Mouse (Mus musculus): ENCODE measurements around the gene Nckap1. TPM values are rescaled to one million over a fixed set of nuclear protein-coding genes. Genes with fewer than 3 reads are reported as not detected.
"Not testable (repeated sequence)": the region's sequence is repeated elsewhere in the genome, so short reads cannot be mapped to it uniquely, and the experiment has no call there.

Nckap1 gene
- total and polyA plus RNA-seq, 2 experiments from 2014 or later, result 34.5 to 90.0 TPM

DNA sequence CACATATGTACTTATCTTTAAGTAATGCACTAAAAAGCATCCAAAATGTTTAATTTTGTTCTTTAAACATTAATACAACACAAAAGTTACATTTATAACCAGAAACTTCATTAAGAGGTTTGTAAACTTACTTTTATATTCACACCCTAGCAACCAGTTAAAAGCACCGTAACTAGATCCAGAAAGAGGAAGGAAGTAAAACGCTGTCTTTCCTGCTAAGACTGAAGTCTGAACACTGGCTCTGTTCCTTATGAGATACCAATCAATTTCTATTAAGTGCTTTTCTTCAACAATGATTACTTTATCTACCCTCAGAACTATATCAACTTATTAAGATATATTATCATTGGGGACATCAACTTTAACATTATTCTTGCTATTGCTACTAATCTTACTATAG lies 44.6 kb downstream of the Nckap1 start:
- H3K4me1 ChIP-seq (ENCODE audit: control insufficient read depth, insufficient read depth), result no peaks in the 10 kb centered on the region
- DNase-seq (ENCODE audit: low spot score) (no peak), ATAC-seq (ENCODE audit: insufficient read depth, low read depth) (no peak)
- no peak for TF ChIP-seq EP300 (IDR thresholded peaks at IDR 0.05; ENCODE audit: low read depth)
- no peaks in the 10 kb centered on the region for H3K9me3 ChIP-seq (replicated peaks; ENCODE audit: control insufficient read depth, low read length)
- H3K36me3 ChIP-seq (replicated peaks; ENCODE audit: control insufficient read depth, insufficient read depth, low read length), result peaks cover 71% of the 10 kb centered on the region
- H3K27ac ChIP-seq (ENCODE audit: low read depth), result no peak overlapping the region
- H3K9ac ChIP-seq (replicated peaks; ENCODE audit: low read depth, low read length), result no peak overlapping the region
- no peak overlapping the region for H3K4me2 ChIP-seq (ENCODE audit: low read depth, low read length)
- WGBS, result 70% methylated on average over 2 of the region's 2 CpGs
- no peak overlapping the region for H3K4me3 ChIP-seq (ENCODE audit: low read depth, low read length)
- no peaks in the 10 kb centered on the region for H3K27me3 ChIP-seq (ENCODE audit: control insufficient read depth, insufficient read depth, low read length)

DNA sequence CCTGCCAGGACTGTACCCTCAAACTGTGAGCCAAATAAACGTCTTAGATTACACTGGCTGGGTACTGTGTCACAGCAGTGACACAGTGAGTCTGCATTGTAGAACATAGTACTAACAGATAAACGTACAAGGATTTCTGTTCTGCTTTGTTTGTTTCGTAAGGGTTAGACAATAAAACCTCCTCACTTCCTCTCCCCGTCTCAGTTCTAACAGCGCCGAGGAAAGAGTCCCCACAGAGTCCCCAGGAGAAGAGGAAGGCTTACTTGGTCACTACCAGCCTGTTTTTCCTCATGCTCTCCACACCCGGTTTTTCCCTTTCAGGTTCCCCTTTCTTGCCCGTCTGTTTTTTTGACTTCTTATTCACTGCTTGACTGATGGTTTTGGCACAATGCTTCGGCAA lies 56.9 kb downstream of the Nckap1 start:
- H3K9me3 ChIP-seq (replicated peaks; ENCODE audit: control insufficient read depth, low read length), result 0 out of 2 replicates have a peak, but pooled peaks cover 5% of the 10 kb centered on the region
- H3K9ac ChIP-seq (replicated peaks; ENCODE audit: low read depth, low read length), result no peak overlapping the region
- no peak overlapping the region for H3K4me2 ChIP-seq (ENCODE audit: low read depth, low read length)
- no peaks in the 10 kb centered on the region for H3K4me1 ChIP-seq (ENCODE audit: control insufficient read depth, insufficient read depth)
- no peak overlapping the region for H3K4me3 ChIP-seq (ENCODE audit: low read depth, low read length)
- H3K36me3 ChIP-seq (replicated peaks; ENCODE audit: control insufficient read depth, insufficient read depth, low read length), result peaks cover 65% of the 10 kb centered on the region
- DNase-seq (ENCODE audit: low spot score) (no peak), ATAC-seq (ENCODE audit: insufficient read depth, low read depth) (no peak)
- WGBS, result 92% methylated on average over 9 of the region's 9 CpGs
- H3K27me3 ChIP-seq (ENCODE audit: control insufficient read depth, insufficient read depth, low read length), result no peaks in the 10 kb centered on the region
- TF ChIP-seq EP300 (IDR thresholded peaks at IDR 0.05; ENCODE audit: low read depth) (no peak), CTCF (IDR thresholded peaks at IDR 0.05; ENCODE audit: low read depth) (no peak)
- H3K27ac ChIP-seq (ENCODE audit: low read depth), result no peak overlapping the region

- Histone ChIP-seq H3K27me3 (ENCODE audit: control insufficient read depth, insufficient read depth, low read length) (no peaks in the 10 kb centered on the region), H3K4me1 (ENCODE audit: control insufficient read depth, insufficient read depth) (peaks cover 8% of the 10 kb centered on the region), H3K9ac (replicated peaks; ENCODE audit: low read depth, low read length) (no peak overlapping the region), H3K9me3 (replicated peaks; ENCODE audit: control insufficient read depth, low read length) (no peaks in the 10 kb centered on the region), H3K27ac (ENCODE audit: low read depth) (peak overlapping the region; percentile 44), H3K4me2 (ENCODE audit: low read depth, low read length) (no peak overlapping the region), H3K4me3 (ENCODE audit: low read depth, low read length) (no peak overlapping the region), H3K36me3 (replicated peaks; ENCODE audit: control insufficient read depth, insufficient read depth, low read length) (peaks cover 70% of the 10 kb centered on the region)
- no peak for TF ChIP-seq CTCF (IDR thresholded peaks at IDR 0.05; ENCODE audit: low read depth)
- WGBS, result 44% methylated on average over 7 of the region's 7 CpGs
- ATAC-seq (ENCODE audit: insufficient read depth, low read depth) (0 out of 2 replicates have a peak, but pooled peaks have one; percentile 66), DNase-seq (ENCODE audit: low spot score) (no peak)
Observed at GRCm38 (mm10) chr2:80506051-80506802, 75.0 kb downstream of the Nckap1 start.

DNA sequence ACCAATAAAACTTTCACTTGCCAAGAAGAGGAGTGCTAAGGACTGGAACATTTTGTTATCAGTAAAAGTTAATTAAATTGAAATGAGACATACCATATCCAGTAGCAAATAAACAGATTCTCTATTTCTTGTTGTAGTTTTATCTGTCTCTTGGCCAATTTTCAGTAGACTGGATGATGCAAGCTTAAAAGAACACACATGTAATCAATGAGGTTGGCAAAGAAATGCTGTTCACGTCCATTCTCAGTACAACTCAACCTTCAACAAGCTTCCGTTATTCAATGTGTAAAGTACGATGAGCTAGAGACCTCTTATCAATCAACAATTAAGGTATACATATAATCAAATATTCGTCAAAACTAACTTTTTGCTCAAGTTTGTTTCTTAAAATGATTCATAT lies 79.0 kb downstream of the Nckap1 start:
- ATAC-seq (ENCODE audit: insufficient read depth, low read depth) (no peak), DNase-seq (ENCODE audit: low spot score) (no peak)
- Histone ChIP-seq H3K4me3 (ENCODE audit: low read depth, low read length) (no peak overlapping the region), H3K36me3 (replicated peaks; ENCODE audit: control insufficient read depth, insufficient read depth, low read length) (peaks cover 60% of the 10 kb centered on the region), H3K4me1 (ENCODE audit: control insufficient read depth, insufficient read depth) (peaks cover 8% of the 10 kb centered on the region), H3K27me3 (ENCODE audit: control insufficient read depth, insufficient read depth, low read length) (no peaks in the 10 kb centered on the region), H3K4me2 (ENCODE audit: low read depth, low read length) (no peak overlapping the region), H3K9ac (replicated peaks; ENCODE audit: low read depth, low read length) (no peak overlapping the region), H3K9me3 (replicated peaks; ENCODE audit: control insufficient read depth, low read length) (no peaks in the 10 kb centered on the region), H3K27ac (ENCODE audit: low read depth) (no peak overlapping the region)
- WGBS, result 92% methylated on average over 4 of the region's 4 CpGs
- TF ChIP-seq CTCF (IDR thresholded peaks at IDR 0.05; ENCODE audit: low read depth), result no peak
- no peak for TF ChIP-seq EP300 (IDR thresholded peaks at IDR 0.05; ENCODE audit: low read depth)

DNA sequence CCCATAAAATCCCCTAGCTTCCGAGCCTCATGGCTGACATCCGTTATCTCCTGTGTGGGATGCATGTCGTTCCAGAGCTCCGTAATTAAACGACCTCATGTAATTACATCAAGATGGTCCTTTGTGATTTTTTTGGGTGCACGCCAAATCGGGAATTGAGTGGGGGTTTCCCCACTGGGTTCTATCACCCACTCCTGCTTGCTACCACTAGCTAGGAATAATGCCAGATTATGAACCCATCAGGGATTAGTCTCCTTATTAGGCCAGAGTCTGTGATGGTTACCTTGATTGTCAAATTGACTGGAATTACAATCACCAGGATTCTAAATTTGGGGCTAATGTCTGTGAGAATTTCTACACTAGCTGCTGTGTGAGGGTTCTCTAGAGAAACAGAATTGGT lies 85.9 kb downstream of the Nckap1 start:
- not testable (repeated sequence) for ATAC-seq (ENCODE audit: insufficient read depth, low read depth); DNase-seq (ENCODE audit: low spot score); H3K4me3 ChIP-seq (ENCODE audit: low read depth, low read length); H3K9ac ChIP-seq (replicated peaks; ENCODE audit: low read depth, low read length); H3K4me1 ChIP-seq (ENCODE audit: control insufficient read depth, insufficient read depth); H3K4me2 ChIP-seq (ENCODE audit: low read depth, low read length); H3K27ac ChIP-seq (ENCODE audit: low read depth); H3K27me3 ChIP-seq (ENCODE audit: control insufficient read depth, insufficient read depth, low read length); H3K9me3 ChIP-seq (replicated peaks; ENCODE audit: control insufficient read depth, low read length)
- peaks cover 16% of the 10 kb centered on the region for H3K36me3 ChIP-seq (replicated peaks; ENCODE audit: control insufficient read depth, insufficient read depth, low read length)
- 58% methylated on average over 7 of the region's 7 CpGs for WGBS

GRCm38 (mm10) chr2:80486851-80487250 lies 94.3 kb downstream of the Nckap1 start:
- DNase-seq (ENCODE audit: low spot score), result peak; percentile 38
- Histone ChIP-seq H3K4me1 (ENCODE audit: control insufficient read depth, insufficient read depth) (0 out of 2 replicates have a peak, but pooled peaks cover 4% of the 10 kb centered on the region), H3K4me2 (ENCODE audit: low read depth, low read length) (no peak overlapping the region), H3K9ac (replicated peaks; ENCODE audit: low read depth, low read length) (no peak overlapping the region), H3K4me3 (ENCODE audit: low read depth, low read length) (no peak overlapping the region), H3K36me3 (replicated peaks; ENCODE audit: control insufficient read depth, insufficient read depth, low read length) (no peaks in the 10 kb centered on the region), H3K27ac (ENCODE audit: low read depth) (peak overlapping the region; percentile 28; the same call in 1 of the 2 replicates), H3K9me3 (replicated peaks; ENCODE audit: control insufficient read depth, low read length) (no peaks in the 10 kb centered on the region), H3K27me3 (ENCODE audit: control insufficient read depth, insufficient read depth, low read length) (no peaks in the 10 kb centered on the region)
- 33% methylated on average over 5 of the region's 5 CpGs for WGBS
- ATAC-seq (ENCODE audit: insufficient read depth, low read depth), result peak; percentile 57; the same call in 1 of the 2 replicates
- TF ChIP-seq EP300 (IDR thresholded peaks at IDR 0.05; ENCODE audit: low read depth) (no peak), CTCF (IDR thresholded peaks at IDR 0.05; ENCODE audit: low read depth) (no peak)

All from heart, postnatal 0 days (tissue).